Mouse (Mus musculus) liver, postnatal 0 days (tissue): ENCODE data around the gene Cacna1f. TPM values are rescaled to one million over a fixed set of nuclear protein-coding genes. Genes with fewer than 3 reads are reported as not detected.

Source experiments
- ATAC-seq: fragments of 200-750 bp; cut with Nextera tagmentation; 2 replicates; pipeline ENCODE4 v1.8.0; 2017; ENCODE audit warnings: mild to moderate bottlenecking, moderate library complexity
- DNase-seq: peaks from one replicate; pipeline ENCODE4 v3.0.0-alpha.2; 2016
- H3K27ac ChIP-seq: fragments of 300-500 bp; sonication (generic); 2 replicates; pipeline ENCODE4 v1.5.1; 2014; ENCODE audit warnings: antibody characterized with exemption, moderate library complexity, mild to moderate bottlenecking, low read depth
- H3K27me3 ChIP-seq: fragments of 300-500 bp; sonication (generic); 2 replicates; pipeline ENCODE4 v1.6.1; 2014; ENCODE audit warnings: low read length, control low read depth, mixed read lengths; ENCODE audit not compliant: insufficient read depth
- H3K36me3 ChIP-seq: fragments of 300-500 bp; sonication (generic); replicated peaks from 2 replicates; pipeline ENCODE4 v1.6.1; 2014; ENCODE audit warnings: mild to moderate bottlenecking, control low read depth, low read length, moderate library complexity, mixed read lengths; ENCODE audit not compliant: insufficient read depth
- H3K4me1 ChIP-seq: fragments of 300-500 bp; sonication (generic); 2 replicates; pipeline ENCODE4 v1.6.1; 2014; ENCODE audit warnings: antibody characterized with exemption, mild to moderate bottlenecking, control low read depth; ENCODE audit not compliant: insufficient read depth
- H3K4me2 ChIP-seq: fragments of 300-500 bp; sonication (generic); 2 replicates; pipeline ENCODE4 v1.6.1; 2014; ENCODE audit warnings: low read depth, mild to moderate bottlenecking, low read length, moderate library complexity, mixed read lengths
- H3K4me3 ChIP-seq: fragments of 300-500 bp; sonication (generic); 2 replicates; pipeline ENCODE4 v1.5.1; 2014; ENCODE audit warnings: low read depth, low read length
- H3K9ac ChIP-seq: fragments of 300-500 bp; sonication (generic); replicated peaks from 2 replicates; pipeline ENCODE4 v1.6.1; 2014; ENCODE audit warnings: mild to moderate bottlenecking, moderate library complexity
- H3K9me3 ChIP-seq: fragments of 300-500 bp; sonication (generic); 2 replicates; pipeline ENCODE4 v1.6.1; 2016; ENCODE audit warnings: mild to moderate bottlenecking, control low read depth, low read length, mixed read lengths
- CTCF ChIP-seq: sonication (generic); IDR thresholded peaks from 2 replicates; pipeline ENCODE4 v1.5.1; 2016; ENCODE audit warnings: antibody characterized with exemption, low read depth
- EP300 ChIP-seq: IDR thresholded peaks from 2 replicates; pipeline ENCODE4 v1.6.1; 2016; ENCODE audit warnings: antibody characterized with exemption, low read depth, mild to moderate bottlenecking
- WGBS: fragments of 180-500 bp; shearing (Covaris S2); extraction: QIAGEN DNeasy Blood & Tissue Kit; methylation state at CpG from one replicate; pipeline ENCODE4 v1.1.7; 2014; ENCODE audit not compliant: insufficient replicate concordance; 5-methylcytosine and 5-hydroxymethylcytosine counted together
- polyA plus RNA-seq: library from polyadenylated mRNA; unstranded; fragments of >200 nt; fragmentation: Nextera tagmentation; extraction: Ambion mirVana; gene quantifications from 2 replicates; pipeline ENCODE4 v1.2.1, GENCODE M21; 2015

Cacna1f gene
- polyA plus RNA-seq, 1 experiment from 2014 or later = 0.07 TPM

GRCm38 (mm10) chrX:7670390-7670881 lies 63.6 kb downstream of the Cacna1f start:
- Histone ChIP-seq H3K4me3 (peak overlapping the region; percentile 54), H3K9ac (peak overlapping the region; percentile 59), H3K27ac (peak overlapping the region; percentile 62; the same call in 1 of the 2 replicates), H3K27me3 (no peaks in the 10 kb centered on the region), H3K36me3 (0 out of 2 replicates have a peak, but pooled peaks cover 10% of the 10 kb centered on the region), H3K4me1 (peaks cover 6% of the 10 kb centered on the region; the same call in 1 of the 2 replicates), H3K9me3 (no peaks in the 10 kb centered on the region), H3K4me2 (peak overlapping the region; percentile 72)
- 22% methylated on average over 19 of the region's 19 CpGs for WGBS
- DNase-seq (peak; percentile 71), ATAC-seq (peak; percentile 70)
- TF ChIP-seq EP300 (no peak), CTCF (no peak)

- Histone ChIP-seq H3K27me3 (no peaks in the 10 kb centered on the region), H3K9ac (peak within 1 kb of the TSS; percentile 59), H3K4me3 (peak within 1 kb of the TSS; percentile 54), H3K4me2 (peak within 1 kb of the TSS; percentile 72), H3K27ac (peak within 1 kb of the TSS; percentile 62), H3K4me1 (peaks cover 6% of the 10 kb centered on the region; the same call in 1 of the 2 replicates), H3K9me3 (no peaks in the 10 kb centered on the region), H3K36me3 (0 out of 2 replicates have a peak, but pooled peaks cover 10% of the 10 kb centered on the region)
- WGBS = 16% methylated on average over 33 of the region's 36 CpGs
- no peak for DNase-seq
- TF ChIP-seq EP300 (no peak), CTCF (no peak)
- ATAC-seq = peak; percentile 38; the same call in 1 of the 2 replicates
These were observed 64.2 kb downstream of the Cacna1f start, which contains the start of gene Plp2 for GRCm38 (mm10) chrX:7670921-7671623. TSS of gene Plp2 (minus strand) at chrX:7671390.

- no peak for DNase-seq
- 46% methylated on average over 6 of the region's 6 CpGs for WGBS
- Histone ChIP-seq H3K4me3 (no peak overlapping the region), H3K36me3 (no peaks in the 10 kb centered on the region), H3K9ac (no peak overlapping the region), H3K27ac (no peak overlapping the region), H3K4me1 (peaks cover 6% of the 10 kb centered on the region; the same call in 1 of the 2 replicates), H3K9me3 (no peaks in the 10 kb centered on the region), H3K4me2 (0 out of 2 replicates have a peak overlapping the region, but pooled peaks have one; percentile 1), H3K27me3 (no peaks in the 10 kb centered on the region)
- no peak for ATAC-seq
- no peak for TF ChIP-seq EP300
- no peak for TF ChIP-seq CTCF
These were observed 65.9 kb downstream of the Cacna1f start for GRCm38 (mm10) chrX:7672739-7673138.

- H3K4me2 ChIP-seq = peak overlapping the region; percentile 66
- H3K36me3 ChIP-seq = no peaks in the 10 kb centered on the region
- WGBS = 20% methylated on average over 12 of the region's 12 CpGs
- no peaks in the 10 kb centered on the region for H3K27me3 ChIP-seq
- peaks cover 6% of the 10 kb centered on the region; the same call in 1 of the 2 replicates for H3K4me1 ChIP-seq
- peak; percentile 33 for ATAC-seq
- TF ChIP-seq CTCF = no peak
- no peak for TF ChIP-seq EP300
- peak overlapping the region; percentile 25; the same call in 1 of the 2 replicates for H3K4me3 ChIP-seq
- no peak overlapping the region for H3K9ac ChIP-seq
- peak overlapping the region; percentile 62 for H3K27ac ChIP-seq
- no peaks in the 10 kb centered on the region for H3K9me3 ChIP-seq
- peak; percentile 41 for DNase-seq
These were observed 66.8 kb downstream of the Cacna1f start for GRCm38 (mm10) chrX:7673578-7674281.

GRCm38 (mm10) chrX:7674284-7675000 lies 67.6 kb downstream of the Cacna1f start:
- 30% methylated on average over 27 of the region's 28 CpGs for WGBS
- Histone ChIP-seq H3K4me1 (peaks cover 6% of the 10 kb centered on the region), H3K36me3 (no peaks in the 10 kb centered on the region), H3K27me3 (no peaks in the 10 kb centered on the region), H3K9me3 (no peaks in the 10 kb centered on the region), H3K9ac (peak overlapping the region; percentile 13; the same call in 1 of the 2 replicates), H3K27ac (peak overlapping the region; percentile 62), H3K4me3 (peak overlapping the region; percentile 25), H3K4me2 (peak overlapping the region; percentile 66)
- no peak for TF ChIP-seq EP300
- TF ChIP-seq CTCF = no peak
- no peak for DNase-seq
- 0 out of 2 replicates have a peak, but pooled peaks have one; percentile 6 for ATAC-seq
